Mouse (Mus musculus) thymus, adult 2 months (tissue): ENCODE measurements at regions not wholly inside any gene's neighbourhood (a gene's known extent, or its start where the extent isn't known, plus 50 kb on each side); places are given as distances from the start of the nearest gene placed in this dataset.

Source experiments
- CTCF ChIP-seq: fragments of 200-500 bp; IDR thresholded peaks from 2 replicates; pipeline ENCODE4 v1.5.1; 2012; ENCODE audit warnings: mild to moderate bottlenecking, control low read depth, low read length, moderate library complexity, borderline replicate concordance; ENCODE audit not compliant: control insufficient read depth, poor library complexity, insufficient read depth; ENCODE audit errors: extremely low read depth
- POLR2A ChIP-seq: fragments of 200-500 bp; IDR thresholded peaks from 2 replicates; pipeline ENCODE4 v1.6.1; 2012; ENCODE audit warnings: mild to moderate bottlenecking, low read length, control low read depth, moderate library complexity; ENCODE audit not compliant: control insufficient read depth, poor library complexity, insufficient read depth; ENCODE audit errors: extremely low read depth

GRCm38 (mm10) chr9:122631793-122632192 lies 115.4 kb upstream of the Topaz1 start:
- no peak for TF ChIP-seq CTCF
- TF ChIP-seq POLR2A = no peak
